Mouse (Mus musculus): ENCODE results near the gene Ppfibp1.

Ppfibp1 gene

GRCm38 (mm10) chr6:146971366-146971765 is 83.1 kb downstream of the Ppfibp1 start:
- in situ Hi-C loops (cut with MboI; ENCODE audit: low pct_unique_long_range_greater_than_20kb in 1 of 2, low sequenced_read_pairs in 2 of 2, unreplicated experiment in 1 of 2): no loop called here

GRCm38 (mm10) chr6:146972009-146972408 is 83.7 kb downstream of the Ppfibp1 start:
- in situ Hi-C loops (cut with MboI; ENCODE audit: low pct_unique_long_range_greater_than_20kb in 1 of 2, low sequenced_read_pairs in 2 of 2, unreplicated experiment in 1 of 2): no loop called here

- in situ Hi-C loops (cut with MboI; ENCODE audit: low pct_unique_long_range_greater_than_20kb in 1 of 2, low sequenced_read_pairs in 2 of 2, unreplicated experiment in 1 of 2): no loop called here
Measured at GRCm38 (mm10) chr6:146972740-146973139, 84.5 kb downstream of the Ppfibp1 start.

- in situ Hi-C loops (cut with MboI; ENCODE audit: low pct_unique_long_range_greater_than_20kb in 1 of 2, low sequenced_read_pairs in 2 of 2, unreplicated experiment in 1 of 2): no loop called here
Measured at GRCm38 (mm10) chr6:146973406-146973805, 85.1 kb downstream of the Ppfibp1 start.

GRCm38 (mm10) chr6:146973830-146974229 is 85.5 kb downstream of the Ppfibp1 start:
- in situ Hi-C loops (cut with MboI; ENCODE audit: low pct_unique_long_range_greater_than_20kb in 1 of 2, low sequenced_read_pairs in 2 of 2, unreplicated experiment in 1 of 2): no loop called here

GRCm38 (mm10) chr6:146976446-146976845 is 88.2 kb downstream of the Ppfibp1 start:
- in situ Hi-C loops (cut with MboI; ENCODE audit: low pct_unique_long_range_greater_than_20kb in 1 of 2, low sequenced_read_pairs in 2 of 2, unreplicated experiment in 1 of 2): no loop called here

- in situ Hi-C loops (cut with MboI; ENCODE audit: low pct_unique_long_range_greater_than_20kb in 1 of 2, low sequenced_read_pairs in 2 of 2, unreplicated experiment in 1 of 2): no loop called here
Measured at GRCm38 (mm10) chr6:146978691-146979114, 90.4 kb downstream of the Ppfibp1 start.

- in situ Hi-C loops (cut with MboI; ENCODE audit: low pct_unique_long_range_greater_than_20kb in 1 of 2, low sequenced_read_pairs in 2 of 2, unreplicated experiment in 1 of 2): no loop called here
Measured at GRCm38 (mm10) chr6:146979115-146979744, 90.9 kb downstream of the Ppfibp1 start.

GRCm38 (mm10) chr6:146979953-146980352 is 91.7 kb downstream of the Ppfibp1 start:
- in situ Hi-C loops (cut with MboI; ENCODE audit: low pct_unique_long_range_greater_than_20kb in 1 of 2, low sequenced_read_pairs in 2 of 2, unreplicated experiment in 1 of 2): no loop called here

- in situ Hi-C loops (cut with MboI; ENCODE audit: low pct_unique_long_range_greater_than_20kb in 1 of 2, low sequenced_read_pairs in 2 of 2, unreplicated experiment in 1 of 2): no loop called here
Measured at GRCm38 (mm10) chr6:146981249-146981835, 93.1 kb downstream of the Ppfibp1 start.

GRCm38 (mm10) chr6:146984569-146984968 is 96.3 kb downstream of the Ppfibp1 start:
- in situ Hi-C loops (cut with MboI; ENCODE audit: low pct_unique_long_range_greater_than_20kb in 1 of 2, low sequenced_read_pairs in 2 of 2, unreplicated experiment in 1 of 2): no loop called here

- in situ Hi-C loops (cut with MboI; ENCODE audit: low pct_unique_long_range_greater_than_20kb in 1 of 2, low sequenced_read_pairs in 2 of 2, unreplicated experiment in 1 of 2): loop anchor here in 1 of 2 experiments (10.0 kb wide), 2 partner anchors 129 to 159 kb away; no protein-coding TSS in a partner anchor
Measured at GRCm38 (mm10) chr6:146994236-146994635, 105.9 kb downstream of the Ppfibp1 start.

- in situ Hi-C loops (cut with MboI; ENCODE audit: low pct_unique_long_range_greater_than_20kb in 1 of 2, low sequenced_read_pairs in 2 of 2, unreplicated experiment in 1 of 2): loop anchor here in 1 of 2 experiments (10.0 kb wide), 2 partner anchors 131 to 161 kb away; no protein-coding TSS in a partner anchor
Measured at GRCm38 (mm10) chr6:146995391-146995790, 107.1 kb downstream of the Ppfibp1 start.

- in situ Hi-C loops (cut with MboI; ENCODE audit: low pct_unique_long_range_greater_than_20kb in 1 of 2, low sequenced_read_pairs in 2 of 2, unreplicated experiment in 1 of 2): loop anchor here in 1 of 2 experiments (10.0 kb wide), 2 partner anchors 131 to 161 kb away; no protein-coding TSS in a partner anchor
Measured at GRCm38 (mm10) chr6:146995878-146996277, 107.6 kb downstream of the Ppfibp1 start.

GRCm38 (mm10) chr6:146997006-146997405 is 108.7 kb downstream of the Ppfibp1 start:
- in situ Hi-C loops (cut with MboI; ENCODE audit: low pct_unique_long_range_greater_than_20kb in 1 of 2, low sequenced_read_pairs in 2 of 2, unreplicated experiment in 1 of 2): loop anchor here in 1 of 2 experiments (10.0 kb wide), 2 partner anchors 132 to 162 kb away; no protein-coding TSS in a partner anchor

GRCm38 (mm10) chr6:146998710-146999109 is 110.4 kb downstream of the Ppfibp1 start:
- in situ Hi-C loops (cut with MboI; ENCODE audit: low pct_unique_long_range_greater_than_20kb in 1 of 2, low sequenced_read_pairs in 2 of 2, unreplicated experiment in 1 of 2): loop anchor here in 1 of 2 experiments (10.0 kb wide), 2 partner anchors 134 to 164 kb away; no protein-coding TSS in a partner anchor

GRCm38 (mm10) chr6:146999302-146999701 is 111.0 kb downstream of the Ppfibp1 start:
- in situ Hi-C loops (cut with MboI; ENCODE audit: low pct_unique_long_range_greater_than_20kb in 1 of 2, low sequenced_read_pairs in 2 of 2, unreplicated experiment in 1 of 2): loop anchor here in 1 of 2 experiments (10.0 kb wide), 2 partner anchors 135 to 165 kb away; no protein-coding TSS in a partner anchor

- in situ Hi-C loops (cut with MboI; ENCODE audit: low pct_unique_long_range_greater_than_20kb in 1 of 2, low sequenced_read_pairs in 2 of 2, unreplicated experiment in 1 of 2): loop anchor here in 1 of 2 experiments (10.0 to 25.0 kb wide), 4 partner anchors 135 to 813 kb away; no protein-coding TSS in a partner anchor
Measured at GRCm38 (mm10) chr6:146999755-147000154, 111.5 kb downstream of the Ppfibp1 start.

- in situ Hi-C loops (cut with MboI; ENCODE audit: low pct_unique_long_range_greater_than_20kb in 1 of 2, low sequenced_read_pairs in 2 of 2, unreplicated experiment in 1 of 2): loop anchor here in 1 of 2 experiments (25.0 kb wide), 2 partner anchors 229 to 804 kb away; no protein-coding TSS in a partner anchor
Measured at GRCm38 (mm10) chr6:147008148-147008547, 119.9 kb downstream of the Ppfibp1 start.

All from mouse embryonic stem cell (cell line).